Mouse (Mus musculus) cerebral cortex, adult 2 months (tissue): ENCODE measurements around the gene Abhd12b.

ENCODE experiments used
- WGBS: fragments of 180-500 bp; shearing (Covaris S2); methylation state at CpG from one replicate; pipeline ENCODE4 v1.1.7; 2018; 5-methylcytosine and 5-hydroxymethylcytosine counted together

Abhd12b gene

DNA sequence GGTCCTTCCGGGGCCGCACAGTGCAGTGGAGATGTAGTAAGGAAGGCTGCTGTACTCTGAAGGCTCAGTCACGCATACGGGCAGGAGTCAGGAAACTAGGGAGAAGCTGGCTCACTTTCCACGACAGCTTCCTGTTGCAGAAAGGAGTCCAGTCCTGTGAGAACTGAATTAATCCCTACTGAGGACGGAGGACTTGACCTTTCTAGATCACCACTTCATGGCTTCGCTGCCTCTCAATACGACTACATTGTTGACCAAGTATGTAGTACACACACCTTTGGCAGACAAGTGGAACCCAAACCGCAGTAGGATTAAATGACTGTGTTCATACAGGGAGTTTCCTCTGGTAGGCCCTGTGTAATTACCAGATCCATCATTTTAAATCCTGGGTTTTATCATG, 16.3 kb upstream of the Abhd12b start:
- 88% methylated on average over 9 of the region's 9 CpGs for WGBS

DNA sequence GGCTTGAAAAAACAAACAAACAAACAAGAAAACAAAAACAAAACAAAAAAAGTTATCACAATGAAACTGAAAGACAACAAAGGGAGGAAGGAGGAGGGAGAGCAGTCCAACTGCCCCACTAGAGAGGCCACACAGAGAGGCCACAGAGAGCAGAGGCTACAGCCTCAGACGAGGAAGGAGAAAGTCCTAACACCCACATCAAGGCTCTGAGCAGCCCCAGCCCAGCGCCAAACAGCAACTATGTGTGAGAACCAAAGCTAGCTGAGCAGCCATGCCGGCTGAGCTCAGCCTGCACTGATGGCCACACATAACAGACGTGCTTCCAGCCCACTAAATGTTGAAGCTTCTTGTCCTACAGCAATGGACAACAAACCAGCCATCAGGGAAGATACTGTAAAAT, 14.1 kb upstream of the Abhd12b start:
- WGBS = 86% methylated on average over 4 of the region's 4 CpGs

DNA sequence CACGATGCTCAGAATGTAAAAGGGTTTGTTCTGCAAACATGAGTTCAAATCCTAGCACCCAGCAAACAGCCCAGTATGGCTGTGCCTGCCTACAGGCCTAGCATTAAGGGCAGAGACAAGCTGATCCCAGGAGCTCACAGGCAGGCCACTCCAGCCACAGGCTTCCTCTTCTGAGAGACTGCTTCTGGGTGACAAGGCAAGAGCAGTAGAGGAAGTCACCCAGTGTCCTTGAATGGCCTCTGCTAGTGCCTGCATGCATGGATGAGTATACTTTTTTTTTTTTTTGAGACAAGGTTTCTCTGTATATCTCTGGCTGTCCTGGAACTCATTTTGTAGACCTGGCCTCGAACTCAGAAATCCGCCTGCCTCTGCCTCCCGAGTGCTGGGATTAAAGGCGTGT, 13.4 kb upstream of the Abhd12b start:
- 93% methylated on average over 5 of the region's 5 CpGs for WGBS

DNA sequence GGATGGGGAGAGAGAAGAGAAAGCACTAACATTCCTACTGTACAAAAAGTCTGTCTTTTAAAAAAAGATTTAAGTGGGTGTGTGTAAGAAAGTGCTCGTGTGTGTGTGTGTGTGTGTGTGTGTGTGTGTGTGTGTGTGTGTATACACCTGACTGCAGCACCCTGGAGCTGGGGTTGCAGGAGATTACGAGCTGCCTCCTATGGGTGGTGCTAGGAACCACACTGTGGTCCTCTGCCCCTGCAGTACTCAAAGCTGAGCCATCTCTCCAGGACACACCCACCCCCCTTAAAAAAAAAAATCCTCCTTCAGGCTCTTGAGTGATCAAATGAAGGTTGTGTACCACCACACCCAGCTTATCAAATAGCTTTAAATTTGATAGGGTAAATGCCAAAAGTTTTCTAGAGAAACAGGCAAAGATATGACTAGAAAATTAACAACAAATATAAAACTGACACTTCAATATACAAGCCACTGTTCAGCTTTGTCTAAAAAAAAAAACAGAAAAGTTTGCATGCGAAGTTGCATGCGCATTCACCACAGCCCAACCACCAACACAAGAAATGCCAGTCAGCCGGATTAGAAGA, 12.9 kb upstream of the Abhd12b start:
- WGBS = 80% methylated on average over 5 of the region's 5 CpGs

DNA sequence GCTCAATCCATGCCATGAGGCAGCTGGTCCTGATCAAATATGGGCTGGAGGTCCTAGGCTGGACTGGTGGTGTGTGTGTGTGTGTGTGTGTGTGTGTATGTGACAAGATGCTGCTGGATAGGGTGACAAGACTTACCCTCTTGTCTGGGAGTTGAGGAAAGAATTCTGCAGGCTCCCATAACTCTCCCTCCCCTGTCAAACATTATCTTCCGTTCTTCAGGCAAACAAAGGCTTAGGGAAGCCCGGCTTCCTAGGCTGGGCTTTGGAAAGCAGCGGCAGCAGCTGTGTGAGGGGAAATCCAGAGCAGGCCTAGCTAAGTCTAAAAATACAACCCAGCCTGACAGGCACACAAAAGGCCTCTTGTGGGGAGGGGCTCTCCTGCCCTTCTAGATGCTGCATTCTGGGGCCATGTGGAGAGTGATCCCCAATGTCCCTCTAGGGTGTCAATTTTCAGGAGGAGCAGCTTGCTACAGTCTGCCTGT, 9.8 kb upstream of the Abhd12b start:
- WGBS = 41% methylated on average over 3 of the region's 3 CpGs

DNA sequence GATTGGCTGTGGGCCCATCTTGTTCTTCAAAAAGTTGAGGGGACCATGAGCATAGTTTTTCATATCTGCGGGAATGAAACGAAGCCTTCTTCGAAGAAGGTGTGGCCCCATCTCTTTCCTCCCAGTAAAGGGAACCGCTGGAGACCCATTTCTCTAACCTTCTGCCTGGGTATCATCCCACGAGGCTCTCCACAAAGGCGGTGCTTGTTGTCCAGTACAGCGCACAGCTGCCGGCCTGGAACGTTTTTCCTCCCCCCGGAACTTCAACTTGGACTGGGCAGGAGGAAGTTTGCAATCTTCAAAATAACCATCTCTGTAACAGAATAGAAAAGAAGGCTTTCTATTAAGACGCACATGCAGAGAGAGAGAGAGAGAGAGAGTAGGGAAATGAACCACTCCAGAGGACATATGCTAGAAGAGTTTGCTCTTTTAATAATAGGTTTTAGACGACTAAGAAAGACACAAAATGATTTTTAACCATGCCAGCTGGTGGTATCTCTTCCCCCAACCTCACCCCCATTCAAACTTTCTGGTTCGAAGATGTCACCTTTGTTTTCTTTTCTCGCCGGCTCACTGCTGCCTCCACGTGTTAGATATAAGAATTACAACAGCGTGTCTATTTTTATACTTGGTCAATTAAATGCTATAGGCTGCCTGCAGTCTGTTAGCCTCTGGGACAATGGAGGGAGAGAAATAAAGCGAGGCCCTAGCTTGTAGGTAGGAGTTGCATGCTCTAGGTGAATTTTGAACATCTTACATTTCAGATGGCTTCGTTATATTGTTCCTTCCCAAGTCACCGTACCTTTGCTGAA, 9.1 kb upstream of the Abhd12b start:
- WGBS = 36% methylated on average over 20 of the region's 20 CpGs

DNA sequence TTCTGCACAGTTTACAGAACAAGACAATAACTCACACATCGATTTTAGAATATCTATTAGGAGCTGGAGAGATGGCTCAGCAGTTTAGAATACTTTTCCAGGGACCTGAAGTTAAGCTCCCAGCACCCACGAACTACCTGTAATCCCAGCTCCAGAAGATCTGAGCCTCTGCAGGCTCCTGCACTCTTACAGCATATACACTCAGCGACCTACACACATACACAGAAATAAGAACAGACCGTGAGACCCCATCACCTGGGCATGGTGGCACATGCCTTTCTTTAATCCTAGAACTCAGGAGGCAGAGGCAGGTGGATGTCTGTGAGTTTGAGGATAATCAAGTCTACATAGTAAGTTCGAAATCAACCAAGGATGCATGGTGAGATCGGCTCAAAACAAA, 8.4 kb upstream of the Abhd12b start:
- 94% methylated on average over 6 of the region's 6 CpGs for WGBS

DNA sequence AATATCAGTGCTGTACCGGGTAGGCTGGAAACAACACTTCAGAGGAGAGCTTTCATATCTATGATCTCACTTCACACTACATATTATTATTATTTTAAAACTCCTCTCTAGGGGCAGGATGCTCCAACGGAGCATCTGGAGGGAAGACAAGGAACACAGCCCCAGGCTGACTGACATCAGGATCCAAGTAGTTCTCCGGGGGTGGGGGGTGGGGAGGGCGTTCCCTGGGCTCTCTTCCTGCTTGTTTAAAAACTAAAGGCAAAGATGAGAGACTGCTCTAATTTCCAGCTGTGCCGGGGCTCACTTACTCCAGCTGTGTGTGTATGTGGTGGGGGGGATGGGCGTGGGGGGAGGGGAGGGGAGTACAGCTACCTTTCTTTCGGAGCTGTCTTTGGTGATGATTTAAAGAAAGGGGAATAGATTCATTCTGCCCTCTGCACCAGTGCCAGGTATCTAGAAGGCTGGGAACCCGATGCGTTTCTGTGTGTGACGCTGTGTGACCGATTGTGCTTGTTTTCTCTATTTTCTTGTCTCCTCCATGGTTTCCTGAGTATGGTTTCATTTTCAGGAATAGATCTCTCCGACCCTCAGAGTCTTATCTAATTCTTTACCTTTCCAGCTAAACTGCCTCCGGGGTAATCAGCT, 5.8 kb upstream of the Abhd12b start:
- WGBS = 11% methylated on average over 13 of the region's 13 CpGs

DNA sequence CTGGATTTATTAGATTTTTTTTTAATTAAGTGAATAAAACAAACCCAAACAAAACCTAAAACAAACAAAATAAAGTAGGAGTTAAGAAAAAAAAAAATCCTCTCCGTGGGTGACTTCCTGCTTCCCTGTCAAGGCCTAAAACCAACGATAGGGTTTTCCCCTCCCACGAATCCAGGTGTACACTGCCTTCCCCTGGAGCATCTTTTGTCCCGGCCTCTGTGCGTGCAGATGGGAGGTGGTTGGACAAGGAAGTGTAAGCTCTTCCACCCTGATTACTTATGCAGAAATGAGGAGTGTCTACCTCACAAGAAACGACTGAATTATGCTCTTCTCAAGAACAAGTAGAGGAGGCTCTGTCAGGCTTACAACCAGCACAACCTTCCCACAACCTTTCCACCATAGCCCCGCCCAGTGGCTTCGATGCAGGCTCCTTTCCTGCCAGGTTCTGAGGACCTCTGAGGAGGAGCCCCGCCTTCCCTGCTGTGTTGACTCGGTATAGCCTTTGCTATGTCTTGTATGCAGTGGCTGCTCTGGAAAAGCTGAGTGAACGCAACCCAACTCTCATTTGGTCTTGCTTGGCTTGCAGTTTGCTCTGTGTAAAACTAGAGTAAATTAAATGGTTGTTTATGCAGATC, 5.2 kb upstream of the Abhd12b start:
- 19% methylated on average over 11 of the region's 11 CpGs for WGBS

DNA sequence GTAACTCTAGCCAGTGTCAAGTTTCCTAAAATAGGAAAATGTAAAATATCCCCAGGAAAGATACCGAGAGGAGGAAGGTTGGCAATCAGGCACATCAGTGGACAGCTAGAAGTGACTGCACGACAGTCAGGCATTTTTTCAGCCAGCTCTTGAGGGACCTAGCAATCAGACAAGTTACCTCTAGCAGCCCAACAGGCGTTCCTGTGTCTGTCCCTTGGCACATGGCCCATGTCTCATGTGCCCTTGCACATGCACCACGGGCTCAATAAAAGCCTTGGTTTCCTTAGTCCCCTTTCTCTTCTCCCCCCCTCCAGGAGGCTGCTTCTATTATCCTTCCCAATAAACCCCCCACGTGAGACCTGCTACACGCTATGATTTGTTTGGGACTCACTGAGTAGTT, 2.3 kb downstream of the Abhd12b start:
- WGBS = 69% methylated on average over 6 of the region's 6 CpGs

DNA sequence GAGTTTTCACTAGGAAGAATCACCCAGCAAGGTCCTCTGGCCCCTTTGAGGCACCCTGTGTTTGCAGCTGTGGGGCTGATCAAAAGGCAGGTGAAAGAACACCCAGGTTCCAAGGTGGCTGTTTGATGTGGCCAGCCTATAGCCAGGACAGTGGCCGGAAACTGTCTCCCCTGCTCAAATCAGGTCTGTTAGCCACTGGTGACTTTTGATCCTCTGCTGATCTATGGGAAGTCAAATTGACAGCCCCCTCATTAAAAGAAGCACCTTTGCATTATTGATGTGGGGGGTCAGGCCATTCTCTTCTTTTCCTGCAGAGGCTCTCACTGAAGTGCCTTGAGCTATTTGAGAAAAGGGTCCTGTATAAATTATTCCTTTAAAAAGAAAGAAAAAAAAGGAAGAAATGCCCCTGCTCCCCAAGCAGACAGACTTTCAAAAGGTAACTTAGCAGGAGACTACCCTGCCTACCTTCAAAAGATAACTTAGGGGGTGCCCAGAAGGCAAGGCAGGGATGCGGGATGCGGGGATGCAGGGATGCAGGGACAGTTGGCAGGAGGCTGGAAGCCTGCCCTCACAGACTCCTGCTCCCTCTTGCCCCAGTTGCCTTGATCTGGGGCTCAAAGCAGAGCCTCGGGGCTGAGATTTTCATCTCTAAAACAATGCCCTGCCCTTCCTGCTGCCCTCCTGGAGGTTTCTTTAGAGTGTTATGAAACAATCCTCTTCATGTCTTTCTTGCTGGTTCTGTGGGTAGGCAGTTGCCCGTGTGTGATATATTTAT, 3.5 kb downstream of the Abhd12b start:
- 54% methylated on average over 5 of the region's 5 CpGs for WGBS

DNA sequence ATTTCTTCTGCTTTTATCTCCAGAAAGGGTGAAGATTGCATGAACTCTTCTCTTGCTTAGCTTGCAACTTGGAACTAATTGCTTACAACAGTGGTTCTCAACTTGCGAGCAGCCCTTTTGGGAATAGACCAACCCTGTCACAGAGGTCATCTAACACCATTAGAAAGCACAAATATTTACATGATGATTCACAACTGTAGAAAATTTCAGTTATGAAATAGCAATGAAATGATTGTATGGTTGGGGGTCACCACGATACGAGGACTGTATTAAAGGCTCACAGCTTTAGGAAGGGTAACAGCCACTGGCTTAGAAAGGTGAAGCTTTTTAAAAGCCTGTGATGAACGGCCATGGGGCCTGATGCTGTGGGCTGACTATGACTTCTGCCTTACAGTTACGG, 7.1 kb downstream of the Abhd12b start:
- 93% methylated on average over 5 of the region's 5 CpGs for WGBS

DNA sequence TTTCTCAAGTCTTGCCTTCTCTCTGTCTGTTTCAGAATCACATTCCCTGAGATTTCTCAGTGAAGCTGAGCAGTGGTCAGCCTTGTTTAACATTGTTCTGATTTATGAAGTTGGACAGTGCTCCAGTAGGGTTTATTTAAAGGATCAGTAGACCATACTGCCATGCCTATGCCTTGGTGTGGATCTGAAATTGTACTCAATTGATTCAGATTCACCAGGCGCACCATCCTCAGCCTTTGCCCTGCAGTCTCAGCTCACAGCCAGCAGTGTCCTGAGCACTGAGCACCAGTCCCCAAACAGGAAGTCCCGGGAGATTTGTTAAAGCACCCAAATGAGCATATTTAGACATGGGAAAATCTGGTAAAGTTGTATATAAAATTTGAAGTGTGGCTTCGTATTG, 10.8 kb downstream of the Abhd12b start:
- WGBS = 79% methylated on average over 3 of the region's 3 CpGs

DNA sequence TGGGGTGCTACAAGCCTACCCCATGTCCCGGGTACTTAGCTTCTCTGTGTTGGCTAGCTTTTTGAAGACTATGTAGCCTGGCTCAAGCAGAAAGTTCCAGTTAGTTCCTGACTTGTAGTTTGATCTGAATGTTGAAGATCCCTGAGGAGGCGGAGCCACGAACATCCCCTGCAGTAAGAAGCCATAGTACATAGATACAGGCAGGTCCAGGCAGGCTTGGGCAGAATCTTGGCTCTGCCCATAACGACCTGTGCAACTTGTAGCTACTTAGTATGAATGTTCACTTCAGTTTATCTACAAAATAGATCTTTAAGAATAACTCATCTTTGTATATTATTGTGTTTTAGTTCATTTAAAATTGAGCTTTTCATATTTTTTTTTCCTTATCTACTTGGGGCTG, 14.0 kb downstream of the Abhd12b start:
- 86% methylated on average over 4 of the region's 4 CpGs for WGBS

DNA sequence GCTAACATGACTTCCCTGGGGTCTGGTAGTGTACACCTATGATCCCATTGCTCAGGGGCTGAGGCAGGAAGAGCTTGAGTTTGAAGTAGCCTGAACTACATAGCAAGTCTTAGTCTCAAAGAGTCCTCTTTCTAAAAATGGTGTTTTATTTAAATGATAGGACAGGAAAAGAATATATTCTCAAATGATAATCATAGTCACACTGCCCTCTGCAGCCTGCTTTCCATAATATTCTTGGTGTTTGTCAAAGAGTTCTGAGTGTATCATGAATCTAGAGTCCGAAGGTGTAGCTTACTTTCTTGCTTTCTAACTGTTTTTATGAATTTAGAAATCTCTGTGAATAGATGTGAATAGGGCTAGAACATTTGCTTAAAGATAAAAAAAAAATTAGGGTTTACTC, 16.0 kb downstream of the Abhd12b start:
- WGBS = 49% methylated on average over 1 of the region's 1 CpGs

DNA sequence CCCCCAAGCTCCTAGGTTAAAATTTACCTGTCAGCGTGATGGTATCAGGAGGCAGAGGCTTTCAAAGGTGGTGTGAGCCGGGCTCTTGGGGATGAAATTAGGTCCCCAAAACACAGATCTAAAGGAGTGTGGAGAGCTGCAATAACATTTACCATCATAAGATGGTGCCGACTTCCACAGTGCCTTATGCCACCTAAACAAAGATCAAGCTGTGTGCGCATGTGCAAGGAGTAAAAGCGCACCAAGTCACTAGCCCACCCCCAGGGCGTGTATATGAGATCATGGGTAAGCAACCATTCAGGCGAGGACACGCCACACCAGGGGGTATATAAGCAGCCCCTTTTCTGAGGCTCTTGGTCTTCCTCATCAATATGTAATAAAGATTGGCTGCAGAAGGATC, 29.6 kb downstream of the Abhd12b start:
- 89% methylated on average over 8 of the region's 8 CpGs for WGBS

DNA sequence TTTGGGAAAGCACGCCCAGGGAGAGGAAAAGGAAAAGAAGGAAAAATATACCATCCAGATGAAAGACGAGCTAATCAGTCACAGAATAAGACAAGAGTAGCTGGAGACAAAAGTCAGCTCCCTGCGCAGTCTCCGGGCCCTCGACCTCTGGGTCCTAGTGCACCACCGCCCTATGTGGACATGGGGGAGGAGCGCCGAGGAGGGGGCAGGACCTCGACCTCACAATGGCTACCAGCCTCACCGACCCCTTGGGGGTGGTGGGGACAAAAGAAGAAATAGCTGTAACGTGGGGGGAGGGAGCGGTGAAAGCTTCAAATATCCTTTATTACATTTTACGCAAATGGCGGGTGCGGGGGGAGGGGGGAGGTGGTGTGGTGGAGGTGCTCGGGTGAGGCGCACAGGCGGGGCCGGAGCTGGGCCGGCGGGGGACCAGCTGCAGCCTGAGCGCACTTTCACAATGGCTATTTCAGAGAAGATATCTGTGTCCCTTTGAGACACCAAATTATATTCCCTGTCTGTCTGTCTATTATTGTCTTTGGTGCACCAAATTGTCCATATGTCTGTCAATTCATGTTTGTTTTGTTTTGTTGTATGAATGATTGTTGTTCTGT, 30.3 kb downstream of the Abhd12b start:
- 74% methylated on average over 22 of the region's 22 CpGs for WGBS

DNA sequence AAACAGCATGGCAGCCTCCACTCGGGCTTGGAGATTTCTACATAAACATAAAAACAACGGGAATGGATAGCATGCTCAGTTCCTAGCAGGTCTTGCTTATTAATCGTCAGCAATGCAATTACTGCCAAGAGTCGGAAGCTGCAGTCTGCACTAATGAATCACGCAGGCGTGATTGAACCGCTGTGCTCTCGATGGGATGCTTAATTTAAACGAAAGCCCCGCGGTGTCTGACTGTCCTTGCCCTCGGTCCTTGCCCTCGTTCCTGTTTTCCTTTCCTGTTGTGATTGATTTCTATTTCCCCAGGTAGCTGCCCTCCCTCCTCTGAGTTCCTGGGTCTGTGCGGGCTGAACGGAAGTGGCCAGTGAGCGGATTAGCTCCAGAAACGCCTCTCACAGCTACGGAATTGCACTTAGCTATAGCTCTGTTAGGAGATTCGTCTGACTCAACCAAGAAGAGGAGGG, 38.4 kb downstream of the Abhd12b start:
- WGBS = 6% methylated on average over 19 of the region's 19 CpGs

DNA sequence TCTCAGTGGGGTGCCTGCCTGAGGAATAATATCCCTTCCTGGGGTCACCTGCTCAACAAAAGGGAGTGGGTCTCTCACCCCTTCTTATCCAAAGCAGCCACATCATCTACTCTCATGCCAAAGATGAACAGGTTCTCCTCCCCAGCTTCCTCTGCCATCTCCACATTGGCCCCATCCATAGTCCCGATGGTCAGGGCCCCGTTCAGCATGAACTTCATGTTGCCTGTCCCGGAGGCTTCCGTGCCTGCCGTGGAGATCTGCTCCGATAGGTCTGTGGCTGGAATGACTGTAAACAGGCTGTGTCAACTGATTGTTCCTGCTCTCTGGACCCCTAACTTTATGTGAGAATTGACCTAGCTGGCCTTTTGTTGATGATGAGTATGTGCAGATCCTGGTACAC, 41.5 kb downstream of the Abhd12b start:
- WGBS = 97% methylated on average over 6 of the region's 6 CpGs

DNA sequence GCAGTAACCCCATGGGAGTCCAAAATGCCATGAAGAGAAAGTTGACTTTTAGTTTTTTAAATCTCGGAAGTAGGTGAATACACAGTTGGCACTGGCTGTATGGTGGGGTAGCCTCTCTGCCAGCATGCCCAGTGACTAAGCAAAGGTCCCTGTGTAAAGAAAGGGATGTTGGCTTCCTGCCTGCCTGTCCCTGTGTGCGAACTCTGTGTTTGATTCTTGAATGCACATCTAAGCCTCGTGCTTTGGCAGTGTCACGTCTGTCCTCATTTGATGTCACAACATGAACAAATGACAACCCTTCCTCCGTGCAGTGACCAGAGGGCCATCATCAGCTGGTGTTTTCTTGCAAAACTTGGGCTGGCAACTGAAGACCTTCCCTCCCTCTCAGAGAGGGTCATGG, 42.4 kb downstream of the Abhd12b start:
- WGBS = 68% methylated on average over 5 of the region's 5 CpGs

DNA sequence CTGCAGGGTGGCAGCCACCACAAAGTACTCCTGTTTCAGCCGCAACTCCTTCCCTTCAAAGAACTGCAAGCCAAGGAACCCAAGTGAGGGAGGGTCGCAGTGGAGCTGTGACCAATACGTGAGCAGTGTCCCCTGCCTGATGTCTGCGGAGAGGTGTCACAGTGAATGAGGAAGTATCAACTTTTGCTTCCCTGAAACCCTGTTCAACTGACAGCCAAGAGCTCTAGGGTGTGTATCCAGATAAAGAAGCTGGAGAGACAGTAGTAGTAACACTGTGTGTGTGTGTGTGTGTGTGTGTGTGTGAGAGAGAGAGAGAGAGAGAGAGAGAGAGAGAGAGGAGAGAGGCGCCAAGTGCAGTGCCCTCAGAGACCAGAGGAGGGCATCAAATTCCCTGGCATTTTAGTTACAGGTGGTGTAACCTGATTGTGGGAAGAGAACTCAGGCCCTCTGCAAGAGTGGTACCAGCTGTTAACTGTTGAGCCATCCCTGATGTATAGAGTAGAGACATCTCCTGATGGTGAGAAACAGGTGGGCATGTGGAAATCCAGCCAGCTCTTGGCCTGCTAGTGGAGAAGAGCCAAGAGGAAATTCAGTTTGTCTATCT, 48.1 kb downstream of the Abhd12b start:
- WGBS = 87% methylated on average over 5 of the region's 5 CpGs
